Mouse (Mus musculus): ENCODE data around the gene Rufy3. TPM values are rescaled to one million over a fixed set of nuclear protein-coding genes. Genes with fewer than 3 reads are reported as not detected.

Rufy3 gene
- total and polyA plus RNA-seq, 3 experiments, result 13.6 to 22.3 (median 17.4) TPM

DNA sequence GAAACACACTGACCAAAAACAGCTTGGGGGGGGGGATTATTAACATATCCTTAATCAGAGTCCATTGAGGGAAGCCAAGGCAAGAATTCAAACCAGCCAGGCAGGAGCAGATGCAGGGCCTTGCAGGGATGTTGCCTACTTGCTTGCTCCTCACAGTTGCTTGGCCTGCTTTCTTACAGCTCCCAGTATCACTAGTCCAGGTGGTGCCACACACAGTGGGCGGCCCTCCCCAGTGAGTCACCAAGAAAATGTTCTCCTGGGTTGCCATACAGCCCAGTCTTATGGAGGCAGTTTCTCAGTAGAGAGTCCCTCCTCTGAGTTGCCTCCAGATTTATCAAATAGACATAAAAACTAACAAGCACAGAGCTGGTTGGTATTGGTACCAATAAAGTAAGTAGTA is 49.3 kb downstream of the Rufy3 start:
- Histone ChIP-seq H3K27ac (ENCODE audit: insufficient read depth, low read depth) (no peak overlapping the region), H3K79me2 (replicated peaks; ENCODE audit: control insufficient read depth, extremely low read depth, insufficient read depth, poor library complexity, severe bottlenecking) (no peaks in the 10 kb centered on the region), H3K4me2 (ENCODE audit: insufficient read depth, low read depth, poor library complexity, severe bottlenecking) (no peak overlapping the region), H3K4me1 (ENCODE audit: control insufficient read depth in 1 of 2, insufficient read depth in 2 of 2) (0 out of 4 replicates have a peak, but pooled peaks cover 0 to 3% of the 10 kb centered on the region in 2 experiments), H3K9me3 (replicated peaks; ENCODE audit: low read length) (no peaks in the 10 kb centered on the region), H3K9ac (ENCODE audit: insufficient read depth, low read depth) (no peak overlapping the region), H3K4me3 (replicated peaks in 1 of 3; ENCODE audit: low read depth in 2 of 3, low read length in 2 of 3, poor library complexity in 1 of 3) (no peak overlapping the region), H3K36me3 (replicated peaks in 1 of 2; ENCODE audit: control insufficient read depth in 1 of 2, insufficient read depth in 1 of 2, low read length in 1 of 2) (peaks cover 22 to 64% of the 10 kb centered on the region in 2 experiments), H3K27me3 (replicated peaks) (no peaks in the 10 kb centered on the region)
- no peak for DNase-seq (ENCODE audit: extremely low read depth)
- in situ Hi-C loops (cut with MboI; ENCODE audit: low pct_ligation_motif_present, low pct_unique_long_range_greater_than_20kb, low sequenced_read_pairs) (no loop called here), dilution Hi-C loops (cut with MboI; ENCODE audit: extremely low pct_ligation_motif_present, extremely low pct_unique_long_range_greater_than_20kb, low sequenced_read_pairs) (no loop called here)
- TF ChIP-seq MAX (IDR thresholded peaks at IDR 0.05; ENCODE audit: low read length) (no peak), MYC (IDR thresholded peaks at IDR 0.05; ENCODE audit: low read depth, low read length) (no peak), POLR2AphosphoS2 (IDR thresholded peaks at IDR 0.05; ENCODE audit: low read depth, low read length) (no peak), ELF1 (IDR thresholded peaks at IDR 0.05; ENCODE audit: low read depth, low read length) (no peak), KAT2A (IDR thresholded peaks at IDR 0.05; ENCODE audit: insufficient replicate concordance, low read length) (no peak)

DNA sequence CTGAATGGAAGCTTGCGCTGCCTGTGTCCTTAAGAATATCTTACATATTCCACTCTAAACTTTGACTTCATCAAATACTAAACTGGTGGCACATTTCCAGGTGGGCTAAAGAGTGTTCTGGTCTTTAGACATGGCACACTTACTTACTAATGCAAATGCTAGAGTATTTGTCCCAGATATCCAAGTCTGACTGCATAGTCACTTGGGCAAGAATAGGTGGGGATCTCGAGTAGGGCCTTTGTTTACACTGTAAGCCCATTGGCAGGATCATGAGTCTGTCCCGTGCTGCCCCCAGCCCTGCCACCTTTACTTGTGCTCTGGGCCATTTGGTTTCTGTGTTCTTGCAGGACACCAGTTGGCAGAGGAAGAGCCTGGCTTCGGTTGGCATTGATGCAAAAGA is 52.1 kb downstream of the Rufy3 start:
- no peaks in the 10 kb centered on the region for H3K9me3 ChIP-seq (replicated peaks; ENCODE audit: low read length)
- in situ Hi-C loops (cut with MboI; ENCODE audit: low pct_ligation_motif_present, low pct_unique_long_range_greater_than_20kb, low sequenced_read_pairs) (no loop called here), dilution Hi-C loops (cut with MboI; ENCODE audit: extremely low pct_ligation_motif_present, extremely low pct_unique_long_range_greater_than_20kb, low sequenced_read_pairs) (no loop called here)
- DNase-seq (ENCODE audit: extremely low read depth), result no peak
- no peak for TF ChIP-seq MAX (IDR thresholded peaks at IDR 0.05; ENCODE audit: low read length)
- no peak for TF ChIP-seq USF1 (IDR thresholded peaks at IDR 0.05; ENCODE audit: low read depth, low read length)
- TF ChIP-seq MAFK (IDR thresholded peaks at IDR 0.05; ENCODE audit: insufficient replicate concordance, low read length), result no peak
- no peak for TF ChIP-seq ZNF384 (IDR thresholded peaks at IDR 0.05; ENCODE audit: low read depth, low read length)
- TF ChIP-seq POLR2AphosphoS2 (IDR thresholded peaks at IDR 0.05; ENCODE audit: low read depth, low read length), result no peak
- TF ChIP-seq POLR2A (IDR thresholded peaks at IDR 0.05; ENCODE audit: low read depth, low read length), result no peak
- TF ChIP-seq PAX5 (IDR thresholded peaks at IDR 0.05; ENCODE audit: low read length), result no peak
- TF ChIP-seq JUND (conservative IDR thresholded peaks at IDR 0.05; ENCODE audit: low read depth, low read length), result no peak
- TF ChIP-seq E2F4 (IDR thresholded peaks at IDR 0.05; ENCODE audit: insufficient replicate concordance, low read depth, low read length), result no peak
- TF ChIP-seq KAT2A (IDR thresholded peaks at IDR 0.05; ENCODE audit: insufficient replicate concordance, low read length), result no peak
- no peak for TF ChIP-seq HCFC1 (IDR thresholded peaks at IDR 0.05; ENCODE audit: low read depth, low read length)
- TF ChIP-seq ETS1 (conservative IDR thresholded peaks at IDR 0.05; ENCODE audit: low read depth, low read length), result no peak
- TF ChIP-seq RCOR1 (conservative IDR thresholded peaks at IDR 0.05; ENCODE audit: low read depth, low read length), result no peak
- no peak for TF ChIP-seq BHLHE40 (IDR thresholded peaks at IDR 0.05; ENCODE audit: low read depth, low read length)
- no peak for TF ChIP-seq RAD21 (IDR thresholded peaks at IDR 0.05; ENCODE audit: low read depth, low read length)
- no peak for TF ChIP-seq SIN3A (IDR thresholded peaks at IDR 0.05; ENCODE audit: low read length)
- TF ChIP-seq MAZ (IDR thresholded peaks at IDR 0.05; ENCODE audit: low read depth, low read length), result no peak
- TF ChIP-seq TCF12 (IDR thresholded peaks at IDR 0.05; ENCODE audit: low read depth, low read length), result no peak
- H3K27ac ChIP-seq (ENCODE audit: insufficient read depth, low read depth), result no peak overlapping the region
- H3K4me2 ChIP-seq (ENCODE audit: insufficient read depth, low read depth, poor library complexity, severe bottlenecking), result no peak overlapping the region
- H3K4me3 ChIP-seq (replicated peaks in 1 of 3; ENCODE audit: low read depth in 2 of 3, low read length in 2 of 3, poor library complexity in 1 of 3), result no peak overlapping the region
- no peak overlapping the region for H3K9ac ChIP-seq (ENCODE audit: insufficient read depth, low read depth)
- H3K36me3 ChIP-seq (replicated peaks in 1 of 2; ENCODE audit: control insufficient read depth in 1 of 2, insufficient read depth in 1 of 2, low read length in 1 of 2), result peaks cover 32 to 75% of the 10 kb centered on the region in 2 experiments
- H3K4me1 ChIP-seq (ENCODE audit: control insufficient read depth in 1 of 2, insufficient read depth in 2 of 2), result 0 out of 4 replicates have a peak, but pooled peaks cover 0 to 3% of the 10 kb centered on the region in 2 experiments
- H3K79me2 ChIP-seq (replicated peaks; ENCODE audit: control insufficient read depth, extremely low read depth, insufficient read depth, poor library complexity, severe bottlenecking), result no peaks in the 10 kb centered on the region
- H3K27me3 ChIP-seq (replicated peaks), result no peaks in the 10 kb centered on the region

All from CH12.LX (cell line).